Mouse (Mus musculus) heart, postnatal 25 days (tissue): ENCODE data around the gene Rnaseh1. TPM values are rescaled to one million over a fixed set of nuclear protein-coding genes. Genes with fewer than 3 reads are reported as not detected.
A peak's percentile ranks its signal among the peaks of the same experiment; 100 is the strongest.

Experiments
- DNase-seq: peaks from one replicate; pipeline ENCODE4 v3.0.0; 2022; ENCODE audit warnings: low spot score
- intact Hi-C: fragments of 180-260 bp; cut with DNase I; formaldehyde crosslinking; loops from one replicate; pipeline ENCODE4 v1.15.1; 2025
- total RNA-seq, 2 experiments: library from RNA; stranded (reverse); gene quantifications; 2 replicates each; pipeline ENCODE4 v1.2.3; 2021

Rnaseh1 gene
- total RNA-seq, result 1 to 10 TPM; 7.1 to 8.2 TPM

- DNase-seq, result peak; percentile 72
- intact Hi-C loops, result loop anchor here (5.0 kb wide), 1 partner anchor 103 kb away; the partner anchor contains the start of genes Eipr1 and Trappc12
Observed at GRCm38 (mm10) chr12:28649141-28650110, at the start of gene Rnaseh1. Rnaseh1 (plus strand) TSS chr12:28649602.

GRCm38 (mm10) chr12:28602259-28602658 lies 47.1 kb upstream of the Rnaseh1 start:
- peak; percentile 34 for DNase-seq
- intact Hi-C loops, result no loop called here

GRCm38 (mm10) chr12:28603494-28603893 lies 45.9 kb upstream of the Rnaseh1 start:
- intact Hi-C loops, result no loop called here
- DNase-seq, result no peak

- intact Hi-C loops, result no loop called here
- no peak for DNase-seq
Observed at GRCm38 (mm10) chr12:28607546-28608305, 41.7 kb upstream of the Rnaseh1 start.

GRCm38 (mm10) chr12:28612391-28612790 lies 37.0 kb upstream of the Rnaseh1 start:
- no peak for DNase-seq
- intact Hi-C loops, result no loop called here

- DNase-seq, result no peak
- intact Hi-C loops, result no loop called here
Observed at GRCm38 (mm10) chr12:28614401-28614800, 35.0 kb upstream of the Rnaseh1 start.

GRCm38 (mm10) chr12:28617297-28617696 lies 32.1 kb upstream of the Rnaseh1 start:
- no peak for DNase-seq
- intact Hi-C loops, result no loop called here

GRCm38 (mm10) chr12:28621451-28622166 lies 27.8 kb upstream of the Rnaseh1 start:
- intact Hi-C loops, result no loop called here
- DNase-seq, result no peak

GRCm38 (mm10) chr12:28622167-28622532 lies 27.3 kb upstream of the Rnaseh1 start:
- no peak for DNase-seq
- intact Hi-C loops, result no loop called here

- DNase-seq, result no peak
- intact Hi-C loops, result no loop called here
Observed at GRCm38 (mm10) chr12:28622641-28623040, 26.8 kb upstream of the Rnaseh1 start.

- intact Hi-C loops, result no loop called here
- peak; percentile 18 for DNase-seq
Observed at GRCm38 (mm10) chr12:28623195-28623594, 26.2 kb upstream of the Rnaseh1 start, which contains the start of gene Colec11. Colec11 (minus strand) TSS chr12:28623377.

- DNase-seq, result no peak
- intact Hi-C loops, result no loop called here
Observed at GRCm38 (mm10) chr12:28624251-28624650, 25.2 kb upstream of the Rnaseh1 start.

GRCm38 (mm10) chr12:28625407-28625806 lies 24.0 kb upstream of the Rnaseh1 start:
- intact Hi-C loops, result no loop called here
- DNase-seq, result no peak

- intact Hi-C loops, result no loop called here
- no peak for DNase-seq
Observed at GRCm38 (mm10) chr12:28627092-28627491, 22.3 kb upstream of the Rnaseh1 start.

GRCm38 (mm10) chr12:28628436-28628835 lies 21.0 kb upstream of the Rnaseh1 start:
- no peak for DNase-seq
- intact Hi-C loops, result no loop called here

- no peak for DNase-seq
- intact Hi-C loops, result loop anchor here (5.0 kb wide), 2 partner anchors 112 to 657 kb away; no protein-coding TSS in a partner anchor
Observed at GRCm38 (mm10) chr12:28635058-28635534, 14.3 kb upstream of the Rnaseh1 start.

GRCm38 (mm10) chr12:28635535-28636476 lies 13.6 kb upstream of the Rnaseh1 start, which contains the start of gene Rps7:
Rps7 (minus strand) TSS chr12:28635953.
- intact Hi-C loops, result loop anchor here (2.0 to 5.0 kb wide), 3 partner anchors 39 to 656 kb away; partner anchors contain the start of gene Adi1
- DNase-seq, result peak; percentile 88

- intact Hi-C loops, result loop anchor here (2.0 to 5.0 kb wide), 3 partner anchors 38 to 656 kb away; partner anchors contain the start of gene Adi1
- DNase-seq, result no peak
Observed at GRCm38 (mm10) chr12:28636543-28636942, 12.9 kb upstream of the Rnaseh1 start.
